Mouse (Mus musculus) CH12.LX (cell line): ENCODE measurements around the gene Fbxo10. TPM values are rescaled to one million over a fixed set of nuclear protein-coding genes. Genes with fewer than 3 reads are reported as not detected.

Experiments used
- DNase-seq: peaks from one replicate; pipeline ENCODE4 v3.0.0-alpha.2; 2013; ENCODE audit errors: extremely low read depth
- H3K27ac ChIP-seq: 2 replicates; pipeline ENCODE4 v1.5.1; 2012; ENCODE audit warnings: low read depth, mild to moderate bottlenecking, control low read depth, moderate library complexity; ENCODE audit not compliant: insufficient read depth
- H3K27me3 ChIP-seq: replicated peaks from 2 replicates; pipeline ENCODE3; 2012; ENCODE audit warnings: inconsistent platforms
- H3K36me3 ChIP-seq, 2 experiments: replicated peaks in 1 of 2; 2 replicates each; pipeline versions ENCODE3 to v1.6.1; 2012; ENCODE audit warnings: inconsistent platforms in 1 of 2, low read length in 1 of 2, mild to moderate bottlenecking in 1 of 2, mixed read lengths in 1 of 2, moderate library complexity in 1 of 2; ENCODE audit not compliant: control insufficient read depth in 1 of 2, insufficient read depth in 1 of 2
- H3K4me1 ChIP-seq, 2 experiments: 2 replicates each; pipeline ENCODE4 v1.6.1; 2012; ENCODE audit warnings: inconsistent platforms in 1 of 2, moderate library complexity in 1 of 2; ENCODE audit not compliant: insufficient read depth in 2 of 2, control insufficient read depth in 1 of 2
- H3K4me2 ChIP-seq: 2 replicates; pipeline ENCODE4 v1.6.1; 2012; ENCODE audit warnings: low read depth, mild to moderate bottlenecking, control low read depth; ENCODE audit not compliant: poor library complexity, insufficient read depth, severe bottlenecking
- H3K4me3 ChIP-seq, 3 experiments: fragments of 150-350 bp in 1 of 3; sonication (generic) in 1 of 3; replicated peaks in 1 of 3; 2 replicates each; pipeline versions ENCODE3 to v1.5.1; 2011 to 2012; ENCODE audit warnings: low read depth in 2 of 3, low read length in 2 of 3, mild to moderate bottlenecking in 2 of 3, moderate library complexity in 2 of 3, control low read depth in 1 of 3, improper control_type of control experiment in 1 of 3, inconsistent platforms in 1 of 3, mixed read lengths in 1 of 3; ENCODE audit not compliant: poor library complexity in 1 of 3
- H3K79me2 ChIP-seq: replicated peaks from 2 replicates; pipeline ENCODE4 v1.6.1; 2012; ENCODE audit warnings: mild to moderate bottlenecking, moderate library complexity; ENCODE audit not compliant: control insufficient read depth, poor library complexity, insufficient read depth, severe bottlenecking; ENCODE audit errors: extremely low read depth
- H3K9ac ChIP-seq: 2 replicates; pipeline ENCODE4 v1.6.1; 2012; ENCODE audit warnings: low read depth, mild to moderate bottlenecking, control low read depth, moderate library complexity; ENCODE audit not compliant: insufficient read depth
- H3K9me3 ChIP-seq: replicated peaks from 2 replicates; pipeline ENCODE3; 2012; ENCODE audit warnings: low read length, inconsistent platforms, mixed read lengths
- BHLHE40 ChIP-seq: IDR thresholded peaks from 2 replicates; pipeline ENCODE4 v1.6.1; 2011; ENCODE audit warnings: mild to moderate bottlenecking, low read depth, low read length, improper control_type of control experiment
- CHD1 ChIP-seq: IDR thresholded peaks from 2 replicates; pipeline ENCODE4 v1.6.1; 2012; ENCODE audit warnings: low read depth, low read length, improper control_type of control experiment, inconsistent platforms
- CHD2 ChIP-seq: IDR thresholded peaks from 2 replicates; pipeline ENCODE4 v1.6.1; 2011; ENCODE audit warnings: low read length, improper control_type of control experiment
- CTCF ChIP-seq, 2 experiments: IDR thresholded peaks in 1 of 2; conservative IDR thresholded peaks in 1 of 2; 2 replicates each; pipeline ENCODE4 v1.5.1; 2011 to 2012; ENCODE audit warnings: low read depth in 2 of 2, low read length in 2 of 2, improper control_type of control experiment in 1 of 2, inconsistent platforms in 1 of 2, mild to moderate bottlenecking in 1 of 2, moderate library complexity in 1 of 2
- E2F4 ChIP-seq: IDR thresholded peaks from 2 replicates; pipeline ENCODE4 v1.6.1; 2011; ENCODE audit warnings: low read depth, low read length, improper control_type of control experiment; ENCODE audit not compliant: insufficient replicate concordance
- ELF1 ChIP-seq: IDR thresholded peaks from 2 replicates; pipeline ENCODE4 v1.6.1; 2014; ENCODE audit warnings: low read depth, mild to moderate bottlenecking, inconsistent platforms, low read length, improper control_type of control experiment
- EP300 ChIP-seq: IDR thresholded peaks from 2 replicates; pipeline ENCODE4 v1.6.1; 2011; ENCODE audit warnings: low read length, improper control_type of control experiment
- ETS1 ChIP-seq: conservative IDR thresholded peaks from 2 replicates; pipeline ENCODE4 v1.6.1; 2012; ENCODE audit warnings: low read depth, mild to moderate bottlenecking, inconsistent platforms, low read length, improper control_type of control experiment, moderate library complexity
- GABPA ChIP-seq: IDR thresholded peaks from 2 replicates; pipeline ENCODE4 v1.6.1; 2012; ENCODE audit warnings: low read depth, low read length, improper control_type of control experiment, inconsistent platforms; ENCODE audit not compliant: insufficient replicate concordance
- HCFC1 ChIP-seq: IDR thresholded peaks from 2 replicates; pipeline ENCODE4 v1.6.1; 2012; ENCODE audit warnings: low read depth, mild to moderate bottlenecking, inconsistent platforms, low read length, improper control_type of control experiment
- IRF4 ChIP-seq: IDR thresholded peaks from 2 replicates; pipeline ENCODE4 v1.6.1; 2014; ENCODE audit warnings: low read depth, mild to moderate bottlenecking, inconsistent platforms, low read length, improper control_type of control experiment
- JUN ChIP-seq: IDR thresholded peaks from 2 replicates; pipeline ENCODE4 v1.6.1; 2011; ENCODE audit warnings: low read depth, mild to moderate bottlenecking, low read length, improper control_type of control experiment, moderate library complexity; ENCODE audit not compliant: insufficient read depth
- JUND ChIP-seq: conservative IDR thresholded peaks from 2 replicates; pipeline ENCODE4 v1.6.1; 2011; ENCODE audit warnings: low read depth, low read length, improper control_type of control experiment
- KAT2A ChIP-seq: IDR thresholded peaks from 2 replicates; pipeline ENCODE4 v1.6.1; 2012; ENCODE audit warnings: low read length, improper control_type of control experiment, inconsistent platforms; ENCODE audit not compliant: insufficient replicate concordance
- MAFK ChIP-seq: IDR thresholded peaks from 2 replicates; pipeline ENCODE4 v1.6.1; 2011; ENCODE audit warnings: low read length, improper control_type of control experiment; ENCODE audit not compliant: insufficient replicate concordance
- MAX ChIP-seq: IDR thresholded peaks from 2 replicates; pipeline ENCODE4 v1.6.1; 2011; ENCODE audit warnings: low read length, improper control_type of control experiment
- MAZ ChIP-seq: IDR thresholded peaks from 2 replicates; pipeline ENCODE4 v1.6.1; 2012; ENCODE audit warnings: low read depth, mild to moderate bottlenecking, inconsistent platforms, low read length, improper control_type of control experiment, moderate library complexity
- MEF2A ChIP-seq: IDR thresholded peaks from 2 replicates; pipeline ENCODE4 v1.6.1; 2014; ENCODE audit warnings: low read depth, mild to moderate bottlenecking, inconsistent platforms, low read length, improper control_type of control experiment, borderline replicate concordance
- MXI1 ChIP-seq: IDR thresholded peaks from 2 replicates; pipeline ENCODE4 v1.6.1; 2011; ENCODE audit warnings: mild to moderate bottlenecking, low read depth, low read length, improper control_type of control experiment
- MYC ChIP-seq: IDR thresholded peaks from 2 replicates; pipeline ENCODE4 v1.6.1; 2011; ENCODE audit warnings: low read depth, mild to moderate bottlenecking, improper control_type of control experiment, low read length
- NELFE ChIP-seq: IDR thresholded peaks from 2 replicates; pipeline ENCODE4 v1.6.1; 2011; ENCODE audit warnings: low read depth, low read length, improper control_type of control experiment
- NRF1 ChIP-seq: IDR thresholded peaks from 2 replicates; pipeline ENCODE4 v1.6.1; 2014; ENCODE audit warnings: low read depth, mild to moderate bottlenecking, inconsistent platforms, low read length, improper control_type of control experiment, moderate library complexity
- PAX5 ChIP-seq: IDR thresholded peaks from 2 replicates; pipeline ENCODE4 v1.6.1; 2012; ENCODE audit warnings: low read length, inconsistent platforms, mixed read lengths
- POLR2A ChIP-seq: IDR thresholded peaks from 2 replicates; pipeline ENCODE4 v1.6.1; 2011; ENCODE audit warnings: low read depth, mild to moderate bottlenecking, improper control_type of control experiment, low read length
- POLR2AphosphoS2 ChIP-seq: IDR thresholded peaks from 2 replicates; pipeline ENCODE4 v1.6.1; 2011; ENCODE audit warnings: low read depth, low read length, improper control_type of control experiment
- RAD21 ChIP-seq: IDR thresholded peaks from 2 replicates; pipeline ENCODE4 v1.6.1; 2011; ENCODE audit warnings: low read depth, mild to moderate bottlenecking, low read length, improper control_type of control experiment, moderate library complexity
- RCOR1 ChIP-seq: conservative IDR thresholded peaks from 2 replicates; pipeline ENCODE4 v1.6.1; 2012; ENCODE audit warnings: low read depth, mild to moderate bottlenecking, inconsistent platforms, low read length, improper control_type of control experiment
- SIN3A ChIP-seq: IDR thresholded peaks from 2 replicates; pipeline ENCODE4 v1.6.1; 2012; ENCODE audit warnings: low read length, improper control_type of control experiment, inconsistent platforms
- SMC3 ChIP-seq: IDR thresholded peaks from 2 replicates; pipeline ENCODE4 v1.6.1; 2011; ENCODE audit warnings: low read depth, low read length, improper control_type of control experiment
- TBP ChIP-seq: conservative IDR thresholded peaks from 2 replicates; pipeline ENCODE4 v1.6.1; 2011; ENCODE audit warnings: low read depth, low read length, improper control_type of control experiment
- TCF12 ChIP-seq: IDR thresholded peaks from 2 replicates; pipeline ENCODE4 v1.6.1; 2014; ENCODE audit warnings: low read depth, mild to moderate bottlenecking, inconsistent platforms, low read length, improper control_type of control experiment
- UBTF ChIP-seq: IDR thresholded peaks from 2 replicates; pipeline ENCODE4 v1.6.1; 2012; ENCODE audit warnings: low read depth, mild to moderate bottlenecking, inconsistent platforms, low read length, improper control_type of control experiment, moderate library complexity
- USF1 ChIP-seq: IDR thresholded peaks from 2 replicates; pipeline ENCODE4 v1.6.1; 2014; ENCODE audit warnings: low read depth, mild to moderate bottlenecking, inconsistent platforms, low read length, improper control_type of control experiment
- USF2 ChIP-seq: conservative IDR thresholded peaks from 2 replicates; pipeline ENCODE4 v1.6.1; 2011; ENCODE audit warnings: low read depth, low read length, improper control_type of control experiment
- ZC3H11A ChIP-seq: IDR thresholded peaks from 2 replicates; pipeline ENCODE4 v1.6.1; 2012; ENCODE audit warnings: low read depth, mild to moderate bottlenecking, inconsistent platforms, low read length, improper control_type of control experiment
- ZKSCAN1 ChIP-seq: IDR thresholded peaks from 2 replicates; pipeline ENCODE4 v1.6.1; 2012; ENCODE audit warnings: low read depth, inconsistent platforms, low read length, improper control_type of control experiment, borderline replicate concordance
- ZMIZ1 ChIP-seq: IDR thresholded peaks from 2 replicates; pipeline ENCODE4 v1.6.1; 2012; ENCODE audit warnings: low read depth, mild to moderate bottlenecking, inconsistent platforms, low read length, improper control_type of control experiment
- ZNF384 ChIP-seq: IDR thresholded peaks from 2 replicates; pipeline ENCODE4 v1.6.1; 2012; ENCODE audit warnings: low read depth, low read length, improper control_type of control experiment, inconsistent platforms
- dilution Hi-C: fragments of 300-500 bp; cut with MboI; formaldehyde crosslinking; loops from 2 replicates; pipeline ENCODE4 v1.14.3; 2020; ENCODE audit warnings: low sequenced_read_pairs; ENCODE audit not compliant: extremely low pct_unique_long_range_greater_than_20kb, extremely low pct_ligation_motif_present
- in situ Hi-C: fragments of 300-500 bp; cut with MboI; formaldehyde crosslinking; loops from 3 replicates; pipeline ENCODE4 v1.14.3; 2019; ENCODE audit warnings: low sequenced_read_pairs, low pct_ligation_motif_present, low pct_unique_long_range_greater_than_20kb, mixed read lengths
- polyA plus RNA-seq: library from polyadenylated mRNA; unstranded; fragments of >175 nt; gene quantifications from 2 replicates; pipeline ENCODE4 v1.2.1, GENCODE M21; 2012; ENCODE audit warnings: low read depth; ENCODE audit not compliant: insufficient read length
- total RNA-seq, 2 experiments: library from RNA; depleted of rRNA; stranded (reverse); fragments of 300-350 nt in 1 of 2; fragments of >200 nt in 1 of 2; gene quantifications; 2 replicates each; pipeline ENCODE4 v1.2.3; 2012 to 2014

Fbxo10 gene
- total and polyA plus RNA-seq, 3 experiments = 0.39 to 1.4 (median 0.64) TPM

GRCm38 (mm10) chr4:45018452-45018980, 65.9 kb downstream of the Fbxo10 start, which contains the start of gene Polr1e:
TSS of gene Polr1e (plus strand) at chr4:45018583.
- in situ Hi-C loops (no loop called here), dilution Hi-C loops (no loop called here)
- peak within 1 kb of the TSS; percentile 80 to 99 (median 90) for H3K4me3 ChIP-seq
- peak; percentile 97 for DNase-seq
- H3K4me1 ChIP-seq = peaks cover 10 to 50% of the 10 kb centered on the region in 2 experiments
- no peaks in the 10 kb centered on the region for H3K9me3 ChIP-seq
- peak within 1 kb of the TSS; percentile 47 for H3K9ac ChIP-seq
- TF ChIP-seq SIN3A (peak; percentile 91), GABPA (no peak), MEF2A (peak; percentile 41; the same call in 1 of the 2 replicates), JUND (0 out of 2 replicates have a peak, but pooled peaks have one; percentile 11), ZNF384 (no peak), EP300 (no peak), CHD2 (no peak), ZC3H11A (no peak), MAFK (0 out of 2 replicates have a peak, but pooled peaks have one; percentile 4), SMC3 (no peak), IRF4 (peak; percentile 38), PAX5 (no peak), RAD21 (no peak), MXI1 (peak; percentile 96), MAZ (peak; percentile 85), MAX (peak; percentile 90), ZMIZ1 (peak; percentile 89), MYC (peak; percentile 96), TCF12 (peak; percentile 83), ETS1 (peak; percentile 27; the same call in 1 of the 2 replicates), USF2 (no peak), CTCF (conservative IDR thresholded peaks at IDR 0.05 in 1 of 2, IDR thresholded peaks at IDR 0.05 in 1 of 2; ENCODE audit: low read depth in 2 of 2, low read length in 2 of 2) (no peak), TBP (0 out of 2 replicates have a peak, but pooled peaks have one; percentile 23), ELF1 (peak; percentile 90), CHD1 (peak; percentile 47; the same call in 1 of the 2 replicates), HCFC1 (peak; percentile 66), UBTF (no peak), E2F4 (no peak), RCOR1 (0 out of 2 replicates have a peak, but pooled peaks have one; percentile 26), NRF1 (peak; percentile 35; the same call in 1 of the 2 replicates), ZKSCAN1 (no peak), USF1 (no peak), POLR2AphosphoS2 (peak; percentile 87), NELFE (peak; percentile 95), BHLHE40 (0 out of 2 replicates have a peak, but pooled peaks have one; percentile 14), POLR2A (peak; percentile 93), KAT2A (no peak), JUN (no peak)
- no peak within 1 kb of the TSS for H3K27ac ChIP-seq
- H3K36me3 ChIP-seq = peaks cover 12 to 33% of the 10 kb centered on the region in 2 experiments
- peak within 1 kb of the TSS; percentile 55 for H3K4me2 ChIP-seq
- H3K27me3 ChIP-seq = no peaks in the 10 kb centered on the region
- no peaks in the 10 kb centered on the region for H3K79me2 ChIP-seq
